ENCODE assay signal across 12 mouse cellular contexts in the genomic region with DNA sequence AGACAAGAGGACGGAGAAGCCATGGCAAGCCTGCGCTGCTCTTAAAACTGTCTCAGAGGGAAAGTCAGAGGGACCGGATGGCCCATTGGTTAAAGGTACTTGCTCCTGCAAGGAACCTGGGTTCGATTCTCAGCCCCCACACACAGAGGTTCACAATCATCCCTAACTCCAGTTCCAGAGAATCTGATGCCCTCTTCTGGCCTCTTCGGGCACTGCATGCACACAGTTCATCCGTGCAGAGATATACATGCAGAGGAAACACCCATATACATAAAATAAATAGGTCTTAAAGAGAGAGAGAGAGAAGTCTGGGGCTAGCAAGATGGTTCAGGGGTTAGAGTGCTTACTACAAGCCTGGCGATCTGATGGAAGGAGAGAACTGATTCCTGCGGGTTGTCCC. TPM values are rescaled to one million over a fixed set of nuclear protein-coding genes. Genes with fewer than 3 reads are reported as not detected.
DNase-seq lines count a peak whose midpoint lies in the region; ATAC-seq and TF ChIP-seq lines count a peak whose summit lies in the region.
"Had no signal": no experiment of that assay in that cellular context is flagged by ENCODE, and none has a peak within 500 bp of the region (broad histone marks: within the 10 kb centered on the region; RNA-seq: fewer than 3 reads in every experiment).

No protein-coding gene starts in this region.

- H3K4me3 ChIP-seq in hindbrain, embryonic 11.5 days (ENCODE audit: low read depth, low read length) = no peak overlapping the region
- no peak overlapping the region for H3K4me3 ChIP-seq in hindbrain, embryonic 12.5 days
- H3K4me3 ChIP-seq in neural tube, embryonic 15.5 days (replicated peaks) = no peak overlapping the region
- H3K4me3 ChIP-seq in intestine, embryonic 15.5 days (replicated peaks) = no peak overlapping the region
- no peak overlapping the region for H3K4me3 ChIP-seq in stomach, postnatal 0 days (ENCODE audit: low read depth, low read length)
- H3K4me3 ChIP-seq: neural tube, embryonic 13.5 days had no signal

- no peak overlapping the region for H3K9ac ChIP-seq in hindbrain, embryonic 11.5 days (ENCODE audit: low read depth, low read length)
- no peak overlapping the region for H3K9ac ChIP-seq in hindbrain, embryonic 12.5 days
- no peak overlapping the region for H3K9ac ChIP-seq in neural tube, embryonic 15.5 days (replicated peaks)
- H3K9ac ChIP-seq in intestine, embryonic 15.5 days = no peak overlapping the region
- no peak overlapping the region for H3K9ac ChIP-seq in stomach, postnatal 0 days (ENCODE audit: low read length)
- H3K9ac ChIP-seq: neural tube, embryonic 13.5 days had no signal

- WGBS in hindbrain, embryonic 11.5 days = 92% methylated on average over 8 of the region's 8 CpGs
- 88% methylated on average over 8 of the region's 8 CpGs for WGBS in hindbrain, embryonic 12.5 days
- WGBS in neural tube, embryonic 15.5 days = 90% methylated on average over 8 of the region's 8 CpGs
- WGBS in intestine, embryonic 15.5 days = 87% methylated on average over 8 of the region's 8 CpGs
- 86% methylated on average over 8 of the region's 8 CpGs for WGBS in stomach, postnatal 0 days

- TF ChIP-seq CTCF in stomach, postnatal 0 days (IDR thresholded peaks at IDR 0.05; ENCODE audit: low read depth) = peak; percentile 66

- no peak overlapping the region for H3K4me2 ChIP-seq in hindbrain, embryonic 11.5 days (replicated peaks; ENCODE audit: low read depth, low read length)
- no peak overlapping the region for H3K4me2 ChIP-seq in hindbrain, embryonic 12.5 days (replicated peaks)
- H3K4me2 ChIP-seq in neural tube, embryonic 15.5 days = no peak overlapping the region
- H3K4me2 ChIP-seq in intestine, embryonic 15.5 days (replicated peaks) = 0 out of 2 replicates have a peak overlapping the region, but pooled peaks have one; percentile 15
- H3K4me2 ChIP-seq in stomach, postnatal 0 days (replicated peaks; ENCODE audit: low read depth) = no peak overlapping the region
- H3K4me2 ChIP-seq: neural tube, embryonic 13.5 days had no signal

- no peaks in the 10 kb centered on the region for H3K9me3 ChIP-seq in hindbrain, embryonic 11.5 days (ENCODE audit: control insufficient read depth, low read length)
- peaks cover 6% of the 10 kb centered on the region; the same call in 1 of the 2 replicates for H3K9me3 ChIP-seq in hindbrain, embryonic 12.5 days (replicated peaks)
- no peaks in the 10 kb centered on the region for H3K9me3 ChIP-seq in neural tube, embryonic 15.5 days (replicated peaks)
- no peaks in the 10 kb centered on the region for H3K9me3 ChIP-seq in intestine, embryonic 15.5 days
- no peaks in the 10 kb centered on the region for H3K9me3 ChIP-seq in stomach, postnatal 0 days (ENCODE audit: control insufficient read depth, low read length)
- H3K9me3 ChIP-seq: neural tube, embryonic 13.5 days had no signal

- H3K36me3 ChIP-seq in hindbrain, embryonic 11.5 days (ENCODE audit: control insufficient read depth, insufficient read depth, low read length) = no peaks in the 10 kb centered on the region
- H3K36me3 ChIP-seq in hindbrain, embryonic 12.5 days = no peaks in the 10 kb centered on the region
- H3K36me3 ChIP-seq in neural tube, embryonic 15.5 days = no peaks in the 10 kb centered on the region
- no peaks in the 10 kb centered on the region for H3K36me3 ChIP-seq in intestine, embryonic 15.5 days
- no peaks in the 10 kb centered on the region for H3K36me3 ChIP-seq in stomach, postnatal 0 days (ENCODE audit: control insufficient read depth, insufficient read depth, low read length)
- H3K36me3 ChIP-seq: neural tube, embryonic 13.5 days had no signal

- DNase-seq in hindbrain, embryonic 11.5 days (ENCODE audit: low spot score) = peak; percentile 35
- DNase-seq in neural tube, embryonic 10.5 days (ENCODE audit: extremely low spot score, low spot score) = no peak
- peak; percentile 51 for DNase-seq in stomach, postnatal 0 days (ENCODE audit: low spot score)
- DNase-seq in left cerebral cortex, postnatal 4 days = no peak
- no peak for DNase-seq in embryo, embryonic 10 days (ENCODE audit: low spot score)
- DNase-seq: adrenal gland, postnatal 36 days; cerebellum, postnatal 36 days; thymus, adult 2 months had no signal

- intact Hi-C loops in left cerebral cortex, postnatal 4 days (cut with DNase I) = no loop called here

- no peak overlapping the region for H3K27ac ChIP-seq in hindbrain, embryonic 11.5 days (ENCODE audit: low read depth, low read length)
- H3K27ac ChIP-seq in hindbrain, embryonic 12.5 days = no peak overlapping the region
- H3K27ac ChIP-seq in neural tube, embryonic 15.5 days (replicated peaks) = peak overlapping the region; percentile 54; the same call in 1 of the 2 replicates
- peak overlapping the region; percentile 91 for H3K27ac ChIP-seq in intestine, embryonic 15.5 days
- peak overlapping the region; percentile 80 for H3K27ac ChIP-seq in stomach, postnatal 0 days (replicated peaks)
- H3K27ac ChIP-seq: neural tube, embryonic 13.5 days had no signal

- TF ChIP-seq EP300 in stomach, postnatal 0 days (optimal IDR thresholded peaks at IDR 0.05) = no peak

- no peak for ATAC-seq in hindbrain, embryonic 11.5 days (ENCODE audit: low FRiP score)
- ATAC-seq in hindbrain, embryonic 12.5 days (ENCODE audit: low FRiP score) = no peak
- ATAC-seq in neural tube, embryonic 15.5 days (ENCODE audit: low FRiP score) = no peak
- ATAC-seq in intestine, embryonic 15.5 days = no peak
- ATAC-seq in stomach, postnatal 0 days (ENCODE audit: low FRiP score, low TSS enrichment) = no peak

- no peaks in the 10 kb centered on the region for H3K4me1 ChIP-seq in hindbrain, embryonic 11.5 days (replicated peaks; ENCODE audit: control insufficient read depth, insufficient read depth, low read length)
- no peaks in the 10 kb centered on the region for H3K4me1 ChIP-seq in hindbrain, embryonic 12.5 days
- peaks cover 5% of the 10 kb centered on the region; the same call in 1 of the 2 replicates for H3K4me1 ChIP-seq in neural tube, embryonic 15.5 days
- peaks cover 29% of the 10 kb centered on the region for H3K4me1 ChIP-seq in intestine, embryonic 15.5 days (replicated peaks)
- H3K4me1 ChIP-seq in stomach, postnatal 0 days (replicated peaks; ENCODE audit: control insufficient read depth, insufficient read depth) = peaks cover 3% of the 10 kb centered on the region
- H3K4me1 ChIP-seq: neural tube, embryonic 13.5 days had no signal

- no peaks in the 10 kb centered on the region for H3K27me3 ChIP-seq in hindbrain, embryonic 11.5 days (ENCODE audit: control insufficient read depth, insufficient read depth, low read length)
- no peaks in the 10 kb centered on the region for H3K27me3 ChIP-seq in hindbrain, embryonic 12.5 days
- H3K27me3 ChIP-seq in neural tube, embryonic 15.5 days (replicated peaks) = no peaks in the 10 kb centered on the region
- H3K27me3 ChIP-seq in intestine, embryonic 15.5 days (replicated peaks) = no peaks in the 10 kb centered on the region
- no peaks in the 10 kb centered on the region for H3K27me3 ChIP-seq in stomach, postnatal 0 days (ENCODE audit: control insufficient read depth, insufficient read depth, low read length)
- H3K27me3 ChIP-seq: neural tube, embryonic 13.5 days had no signal

RNA-seq across cellular contexts. Expression of a gene that starts 15.5 kb away (rescaled TPM):
- polyA plus RNA-seq in hindbrain, embryonic 11.5 days (2014; fragmentation: Nextera tagmentation; extraction: Ambion mirVana) = 0.49 and 0.69 TPM in 2 replicates
- 1.1 and 1.3 TPM in 2 replicates for polyA plus RNA-seq in hindbrain, embryonic 12.5 days (2016; fragmentation: Nextera tagmentation; extraction: Ambion mirVana)
- polyA plus RNA-seq in neural tube, embryonic 15.5 days (2015; fragmentation: Nextera tagmentation; extraction: Ambion mirVana) = 0.47 and 0.66 TPM in 2 replicates
- polyA plus RNA-seq in intestine, embryonic 15.5 days (2015; fragmentation: Nextera tagmentation; extraction: Ambion mirVana) = 3.7 and 4.2 TPM in 2 replicates
- polyA plus RNA-seq in stomach, postnatal 0 days (2015; fragmentation: Nextera tagmentation; extraction: Ambion mirVana) = 3.0 and 3.2 TPM in 2 replicates
- total RNA-seq in left cerebral cortex, postnatal 4 days (2021) = under 1 TPM; 0.52 to 0.64 TPM

RNA-seq across cellular contexts. Expression of a gene that starts 54.9 kb away (rescaled TPM):
- polyA plus RNA-seq in hindbrain, embryonic 11.5 days (2014; fragmentation: Nextera tagmentation; extraction: Ambion mirVana) = 7.1 and 7.5 TPM in 2 replicates
- 9.6 and 10.9 TPM in 2 replicates for polyA plus RNA-seq in hindbrain, embryonic 12.5 days (2016; fragmentation: Nextera tagmentation; extraction: Ambion mirVana)
- 6.6 and 6.8 TPM in 2 replicates for polyA plus RNA-seq in neural tube, embryonic 15.5 days (2015; fragmentation: Nextera tagmentation; extraction: Ambion mirVana)
- 16.9 and 17.4 TPM in 2 replicates for polyA plus RNA-seq in intestine, embryonic 15.5 days (2015; fragmentation: Nextera tagmentation; extraction: Ambion mirVana)
- polyA plus RNA-seq in stomach, postnatal 0 days (2015; fragmentation: Nextera tagmentation; extraction: Ambion mirVana) = 11.8 and 12.3 TPM in 2 replicates
- 1 to 10 TPM; 4.3 to 4.9 TPM for total RNA-seq in left cerebral cortex, postnatal 4 days (2021)

Comparison
In these comparisons a context has a peak if more than half of its experiments do, and no peak if none do; other contexts are left out.
1. DNase-seq: peak in hindbrain, embryonic 11.5 days (single experiment) and stomach, postnatal 0 days (single experiment); none in neural tube, embryonic 10.5 days (single experiment), left cerebral cortex, postnatal 4 days (single experiment) and embryo, embryonic 10 days (single experiment).
2. H3K27ac ChIP-seq: peak in neural tube, embryonic 15.5 days (single experiment), intestine, embryonic 15.5 days (single experiment) and stomach, postnatal 0 days (single experiment); none in hindbrain, embryonic 11.5 days (single experiment) and hindbrain, embryonic 12.5 days (single experiment).